ENCODE assay signal across 14 mouse cellular contexts in genomic region chr8:123298301-123298700, GRCm38 (mm10).
"Had no signal": no experiment of that assay in that cellular context is flagged by ENCODE, and none has a peak within 500 bp of the region (broad histone marks: within the 10 kb centered on the region; RNA-seq: fewer than 3 reads in every experiment).

No protein-coding gene starts in this region.

- H3K27me3 ChIP-seq: limb, embryonic 13.5 days; neural tube, embryonic 15.5 days had no signal

- H3K27ac ChIP-seq: hindbrain, postnatal 0 days; limb, embryonic 13.5 days; liver, embryonic 14.5 days; midbrain, embryonic 10.5 days; neural tube, embryonic 15.5 days; stomach, postnatal 0 days had no signal

- H3K9me3 ChIP-seq: limb, embryonic 13.5 days; midbrain, embryonic 10.5 days; neural tube, embryonic 15.5 days had no signal

- H3K4me2 ChIP-seq: limb, embryonic 13.5 days; lung, embryonic 14.5 days; neural tube, embryonic 15.5 days had no signal

- H3K9ac ChIP-seq: limb, embryonic 13.5 days; liver, embryonic 14.5 days; lung, embryonic 14.5 days; neural tube, embryonic 15.5 days had no signal

- DNase-seq: layer of hippocampus, adult 9-11 months; layer of hippocampus, postnatal 36 days; left cerebral cortex, postnatal 4 days; lung, embryonic 14.5 days; lung, postnatal 14 days; midbrain, embryonic 14.5 days; thymus, postnatal 4 days had no signal

- ATAC-seq: hindbrain, postnatal 0 days had no signal

- H3K4me3 ChIP-seq: limb, embryonic 13.5 days; midbrain, embryonic 10.5 days; myocyte; neural tube, embryonic 15.5 days had no signal

- H3K36me3 ChIP-seq: neural tube, embryonic 15.5 days had no signal

- H3K4me1 ChIP-seq: limb, embryonic 13.5 days; midbrain, embryonic 10.5 days; neural tube, embryonic 15.5 days had no signal
